Mouse (Mus musculus): ENCODE results near the gene Sesn3.

- no peak for TF ChIP-seq CTCF (conservative IDR thresholded peaks at IDR 0.05 in 1 of 2, IDR thresholded peaks at IDR 0.05 in 1 of 2; ENCODE audit: low read depth in 2 of 2, low read length in 2 of 2)
- no peak for TF ChIP-seq CHD1 (IDR thresholded peaks at IDR 0.05; ENCODE audit: low read depth, low read length)
- no peak for TF ChIP-seq POLR2A (IDR thresholded peaks at IDR 0.05; ENCODE audit: low read depth, low read length)
- no peak for TF ChIP-seq ZNF384 (IDR thresholded peaks at IDR 0.05; ENCODE audit: low read depth, low read length)
- TF ChIP-seq KAT2A (IDR thresholded peaks at IDR 0.05; ENCODE audit: insufficient replicate concordance, low read length) = no peak
- no peak for TF ChIP-seq MXI1 (IDR thresholded peaks at IDR 0.05; ENCODE audit: low read depth, low read length)
- TF ChIP-seq BHLHE40 (IDR thresholded peaks at IDR 0.05; ENCODE audit: low read depth, low read length) = no peak
- no peak for TF ChIP-seq ZMIZ1 (IDR thresholded peaks at IDR 0.05; ENCODE audit: low read depth, low read length)
- no peak for TF ChIP-seq RAD21 (IDR thresholded peaks at IDR 0.05; ENCODE audit: low read depth, low read length)
- TF ChIP-seq EP300 (IDR thresholded peaks at IDR 0.05; ENCODE audit: low read length) = no peak
- no peak for TF ChIP-seq ZC3H11A (IDR thresholded peaks at IDR 0.05; ENCODE audit: low read depth, low read length)
These were observed 41.8 kb downstream of the Sesn3 start for GRCm38 (mm10) chr9:14316618-14317017.

Data from CH12.LX (cell line).